Mouse (Mus musculus) skeletal muscle tissue, adult 2 months (tissue): Measurements from ENCODE around the gene Nav3.

Source experiments
- DNase-seq: peaks from one replicate; pipeline ENCODE4 v3.0.0-alpha.2; 2012; ENCODE audit warnings: low read depth, low spot score

Nav3 gene

DNA sequence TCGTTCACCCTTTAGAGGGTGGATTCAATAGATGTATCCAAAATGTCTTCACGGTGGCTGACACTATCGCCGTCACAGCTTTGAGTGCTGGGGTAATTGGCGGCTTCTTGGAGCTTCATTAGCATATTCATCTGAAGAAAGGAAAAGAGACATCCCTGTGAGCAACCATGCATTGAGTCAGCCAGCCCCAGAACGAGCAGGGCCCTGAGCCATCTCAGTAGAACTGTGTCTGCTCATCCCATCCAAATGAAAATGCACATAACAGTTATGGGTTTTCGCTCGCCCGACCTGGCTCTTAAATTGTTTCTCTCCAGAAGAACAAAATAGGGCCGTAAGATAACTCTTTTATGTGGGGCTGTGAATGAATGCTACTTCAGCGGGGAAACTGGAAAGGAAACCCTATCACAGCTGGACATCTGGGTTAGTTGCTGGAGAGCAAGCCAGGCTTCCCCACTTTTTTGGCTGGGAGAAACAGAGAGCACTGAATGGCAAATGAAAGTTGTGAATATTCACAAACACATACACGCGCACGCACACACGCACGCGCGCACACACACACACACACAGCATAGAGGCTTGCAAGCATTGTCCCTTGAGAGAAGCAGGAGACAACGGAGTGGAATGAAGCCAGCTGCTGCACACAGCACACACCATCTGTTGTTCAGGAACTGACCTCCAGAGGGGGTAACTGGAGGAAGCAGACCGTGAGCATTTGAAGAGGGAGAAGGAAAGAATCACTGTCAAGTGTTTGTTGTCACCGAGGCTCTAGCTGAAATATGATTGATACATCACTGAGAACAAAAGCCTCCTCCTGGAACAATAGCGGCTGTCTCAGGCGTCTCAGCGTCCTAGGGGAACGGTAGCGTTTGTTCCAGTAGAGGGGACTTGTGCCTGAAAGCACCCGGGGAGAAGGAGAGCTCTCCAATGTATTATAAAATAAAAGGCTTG lies 771.6 kb downstream of the Nav3 start:
- DNase-seq, result peak; percentile 7

DNA sequence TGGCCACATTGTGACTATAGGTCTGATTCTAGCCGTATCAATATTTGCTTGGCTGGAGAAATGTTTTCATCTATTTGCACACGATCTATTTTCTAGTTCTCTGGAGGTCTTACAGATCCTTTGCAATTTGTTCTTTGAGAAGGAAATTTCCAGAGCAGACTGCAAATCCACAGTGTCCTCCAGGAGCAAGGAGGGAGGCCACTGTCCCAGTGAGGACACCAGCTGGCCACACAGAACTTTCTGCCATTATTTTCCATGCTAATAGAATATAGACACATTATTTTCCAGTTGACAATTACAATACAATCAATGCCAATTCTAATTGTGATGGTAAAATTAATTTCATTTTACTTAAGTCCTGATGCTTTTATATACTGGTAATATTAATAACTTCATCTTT lies 783.1 kb downstream of the Nav3 start:
- DNase-seq, result no peak

DNA sequence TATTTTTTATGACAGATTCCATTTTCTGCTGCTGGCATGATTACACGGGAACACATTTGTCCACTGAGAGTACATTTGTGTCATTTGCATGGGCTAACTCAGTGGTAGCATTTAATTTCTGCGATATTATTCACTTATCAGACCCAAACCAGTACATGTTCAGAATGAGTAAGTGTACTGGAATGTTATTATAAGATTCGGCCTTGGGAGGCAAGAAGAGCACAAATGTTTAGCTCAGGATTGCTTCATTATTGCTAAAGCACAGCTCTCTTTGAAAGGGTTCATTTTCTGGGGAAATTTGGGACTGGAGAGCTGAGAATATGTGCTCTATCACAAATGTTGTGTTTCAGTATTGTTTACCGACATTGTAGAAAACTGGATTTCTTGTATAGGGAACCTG lies 788.6 kb downstream of the Nav3 start:
- DNase-seq, result no peak

DNA sequence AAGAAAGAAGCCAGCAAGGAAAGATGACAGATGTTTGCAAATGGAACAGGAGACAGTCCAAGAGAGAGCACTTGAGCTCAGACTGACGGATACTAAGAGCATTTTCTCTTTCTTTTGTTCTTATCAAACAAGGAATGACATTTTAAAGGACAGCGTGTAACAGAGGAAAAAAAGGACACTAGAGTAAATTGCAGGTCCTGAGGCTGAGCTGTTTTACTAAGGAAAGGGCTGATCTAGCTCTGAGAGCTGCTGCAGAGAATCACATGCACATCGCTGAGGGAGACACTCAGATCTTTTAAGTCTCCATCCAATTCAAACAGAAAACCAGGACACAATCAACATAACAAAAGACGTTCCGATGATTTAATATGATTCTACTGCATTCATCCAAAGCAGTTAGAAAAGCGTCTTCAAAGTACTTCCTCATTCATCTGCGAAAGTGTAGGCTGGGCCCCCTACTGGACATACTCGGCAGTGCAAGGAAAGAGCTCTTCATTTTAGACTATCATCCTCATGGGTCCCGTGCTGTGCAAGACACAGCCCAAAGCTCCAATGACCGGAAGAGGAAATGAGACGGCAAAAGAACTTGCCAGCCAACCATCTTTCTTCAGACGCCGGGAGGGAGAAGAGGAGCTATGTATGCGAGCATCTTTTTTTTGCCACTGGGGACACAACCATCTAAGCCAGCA lies 791.2 kb downstream of the Nav3 start:
- peak; percentile 13 for DNase-seq

DNA sequence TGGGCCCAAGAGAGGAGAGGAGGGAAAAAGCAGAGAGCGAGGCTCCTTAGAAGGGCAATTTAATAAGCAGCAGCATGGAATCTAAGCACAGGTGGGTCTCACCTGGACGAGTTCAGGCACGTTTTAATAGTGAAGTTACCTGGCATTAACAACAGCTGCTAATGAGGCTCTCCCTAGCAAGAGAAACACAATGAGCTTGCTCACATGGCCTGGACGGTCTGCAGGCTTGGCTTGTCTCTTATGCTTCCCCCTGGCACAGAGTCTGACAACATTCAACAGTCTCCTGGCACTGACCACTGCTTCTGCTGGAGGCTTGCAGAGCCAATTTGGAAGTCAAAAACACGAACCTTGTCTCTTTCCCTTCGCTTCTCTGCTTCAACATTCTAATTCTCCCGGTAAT lies 804.5 kb downstream of the Nav3 start:
- DNase-seq, result no peak

DNA sequence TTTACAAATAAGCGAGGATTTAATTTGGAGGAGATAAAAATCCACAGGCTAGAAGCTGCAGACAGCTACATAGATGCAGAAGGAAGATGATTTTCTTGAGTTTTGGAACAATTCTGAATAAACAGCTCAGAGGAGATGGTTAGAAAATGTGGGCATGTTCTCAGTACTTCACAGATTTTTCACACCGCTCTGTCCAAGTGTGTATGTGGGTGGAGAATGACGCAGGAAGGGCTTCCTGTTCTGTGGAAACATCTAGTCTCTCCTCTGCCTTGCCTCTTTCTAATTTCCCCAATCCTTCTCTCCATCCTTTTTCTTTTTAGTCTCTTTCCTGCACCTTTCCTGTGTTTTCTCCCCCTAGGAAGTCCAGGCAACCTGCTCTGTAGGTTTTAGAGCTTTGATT lies 812.4 kb downstream of the Nav3 start:
- DNase-seq, result no peak

DNA sequence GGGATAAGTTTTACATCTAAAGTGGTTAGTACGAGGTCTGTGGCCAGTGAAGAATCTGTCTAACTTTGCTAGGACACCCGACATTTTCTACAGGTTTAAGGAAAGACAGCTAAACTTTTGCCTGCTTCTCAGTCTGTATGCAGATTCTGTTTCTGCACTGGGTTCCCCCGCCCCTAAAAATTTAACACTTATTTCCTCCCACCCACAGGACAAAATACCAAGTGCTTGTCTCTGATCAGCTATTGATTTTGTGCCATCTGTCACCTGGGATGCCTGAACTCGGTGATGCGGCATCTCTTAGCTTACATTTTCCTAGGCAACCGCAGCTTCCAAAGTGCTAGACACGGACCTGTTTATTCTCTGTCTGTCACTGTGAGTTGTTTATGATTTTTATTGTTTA lies 814.2 kb downstream of the Nav3 start:
- DNase-seq, result no peak

DNA sequence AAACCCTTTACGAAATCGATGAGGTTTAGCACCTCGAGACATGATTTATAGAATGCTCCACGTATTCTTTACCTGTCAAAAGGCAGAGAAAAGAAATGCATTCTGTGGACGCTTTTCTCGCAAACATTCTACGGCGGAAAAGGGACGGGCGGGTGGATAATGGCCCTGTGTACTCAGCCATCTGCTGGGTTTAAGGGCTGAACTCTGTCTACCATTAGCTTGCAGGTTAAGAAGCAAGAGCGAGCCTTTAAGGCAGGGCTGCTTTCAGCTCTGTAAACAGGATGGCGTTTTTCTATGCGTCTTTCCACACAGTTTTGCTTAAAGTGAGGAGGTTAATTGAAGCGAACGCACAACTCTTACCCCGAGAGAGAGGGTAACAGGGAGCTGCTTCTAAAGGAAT lies 818.3 kb downstream of the Nav3 start:
- no peak for DNase-seq
